ENCODE assay signal across 9 mouse cellular contexts in genomic region chr2:51139218-51139911, GRCm38 (mm10). TPM values are rescaled to one million over a fixed set of nuclear protein-coding genes. Genes with fewer than 3 reads are reported as not detected.
DNase-seq lines count a peak whose midpoint lies in the region; ATAC-seq and TF ChIP-seq lines count a peak whose summit lies in the region.
"Had no signal": no experiment of that assay in that cellular context is flagged by ENCODE, and none has a peak within 500 bp of the region (broad histone marks: within the 10 kb centered on the region; RNA-seq: fewer than 3 reads in every experiment).

No protein-coding gene starts in this region.

- H3K9ac ChIP-seq in intestine, postnatal 0 days (ENCODE audit: low read depth, low read length) = no peak overlapping the region
- no peak overlapping the region for H3K9ac ChIP-seq in liver, postnatal 0 days (replicated peaks)

- TF ChIP-seq POLR2A in lung, adult 2 months (IDR thresholded peaks at IDR 0.05; ENCODE audit: borderline replicate concordance, extremely low read depth, low read depth, low read length) = no peak
- TF ChIP-seq POLR2A in small intestine, adult 2 months (IDR thresholded peaks at IDR 0.05; ENCODE audit: low read depth, low read length) = no peak

- H3K9me3 ChIP-seq in intestine, postnatal 0 days (ENCODE audit: control insufficient read depth) = no peaks in the 10 kb centered on the region
- no peaks in the 10 kb centered on the region for H3K9me3 ChIP-seq in liver, postnatal 0 days (ENCODE audit: low read length)

- H3K27ac ChIP-seq in intestine, postnatal 0 days (ENCODE audit: low read depth, low read length) = peak overlapping the region; percentile 80
- H3K27ac ChIP-seq in liver, postnatal 0 days (ENCODE audit: low read depth) = peak overlapping the region; percentile 69
- H3K27ac ChIP-seq in small intestine, adult 2 months (ENCODE audit: insufficient read depth, low read depth, low read length) = peak overlapping the region; percentile 78

- H3K4me2 ChIP-seq in intestine, postnatal 0 days (replicated peaks; ENCODE audit: low read depth) = peak overlapping the region; percentile 55
- H3K4me2 ChIP-seq in liver, postnatal 0 days (ENCODE audit: low read depth, low read length) = peak overlapping the region; percentile 57

- peaks cover 8% of the 10 kb centered on the region for H3K4me1 ChIP-seq in lung, adult 2 months (ENCODE audit: control insufficient read depth, insufficient read depth, low read length)
- H3K4me1 ChIP-seq in intestine, postnatal 0 days (replicated peaks; ENCODE audit: control insufficient read depth, insufficient read depth, low read length) = peaks cover 44% of the 10 kb centered on the region
- peaks cover 28% of the 10 kb centered on the region for H3K4me1 ChIP-seq in liver, postnatal 0 days (ENCODE audit: insufficient read depth)
- peaks cover 35% of the 10 kb centered on the region; the same call in 1 of the 2 replicates for H3K4me1 ChIP-seq in small intestine, adult 2 months (ENCODE audit: control insufficient read depth, insufficient read depth, insufficient read length, low read length)

- no peak for TF ChIP-seq EP300 in liver, postnatal 0 days (IDR thresholded peaks at IDR 0.05; ENCODE audit: low read depth)

- H3K4me3 ChIP-seq in lung, adult 2 months (replicated peaks; ENCODE audit: extremely low read depth, low read depth, low read length) = no peak overlapping the region
- no peak overlapping the region for H3K4me3 ChIP-seq in intestine, postnatal 0 days (ENCODE audit: low read depth, low read length)
- H3K4me3 ChIP-seq in liver, postnatal 0 days (ENCODE audit: low read depth, low read length) = no peak overlapping the region
- no peak overlapping the region for H3K4me3 ChIP-seq in small intestine, adult 2 months (ENCODE audit: low read depth, low read length)

- peak; percentile 34 to 53 for DNase-seq in lung, adult 18-20 months
- DNase-seq in lung, adult 2 months = no peak
- DNase-seq in heart, adult 11 months = peak; percentile 97
- peak; percentile 56 for DNase-seq in liver, postnatal 0 days
- DNase-seq in layer of hippocampus, postnatal 36 days = no peak
- no peak for DNase-seq in spleen, postnatal 4 days (ENCODE audit: low spot score in 2 of 2)

- no peak for TF ChIP-seq CTCF in lung, adult 2 months (IDR thresholded peaks at IDR 0.05; ENCODE audit: insufficient read depth, low read length)
- 0 out of 2 replicates have a peak, but pooled peaks have one; percentile 1 for TF ChIP-seq CTCF in intestine, postnatal 0 days (IDR thresholded peaks at IDR 0.05; ENCODE audit: low read depth)
- no peak for TF ChIP-seq CTCF in liver, postnatal 0 days (IDR thresholded peaks at IDR 0.05; ENCODE audit: low read depth)
- no peak for TF ChIP-seq CTCF in small intestine, adult 2 months (IDR thresholded peaks at IDR 0.05; ENCODE audit: extremely low read depth, insufficient read length, insufficient replicate concordance, low read depth, low read length)

- 64% methylated on average over 5 of the region's 5 CpGs for WGBS in lung, adult 2 months
- 29% methylated on average over 5 of the region's 5 CpGs for WGBS in intestine, postnatal 0 days
- 47% methylated on average over 5 of the region's 5 CpGs for WGBS in liver, postnatal 0 days (ENCODE audit: insufficient replicate concordance)
- 21% methylated on average over 5 of the region's 5 CpGs for WGBS in small intestine, adult 2 months

- peaks cover 14% of the 10 kb centered on the region for H3K36me3 ChIP-seq in intestine, postnatal 0 days (ENCODE audit: control insufficient read depth, insufficient read depth)
- H3K36me3 ChIP-seq in liver, postnatal 0 days (replicated peaks; ENCODE audit: insufficient read depth, low read length) = peaks cover 3% of the 10 kb centered on the region; the same call in 1 of the 2 replicates
- peaks cover 17% of the 10 kb centered on the region for H3K36me3 ChIP-seq in small intestine, adult 2 months (ENCODE audit: control insufficient read depth, insufficient read depth, low read length)

- H3K27me3 ChIP-seq in intestine, postnatal 0 days (replicated peaks; ENCODE audit: control insufficient read depth, insufficient read depth, low read length) = no peaks in the 10 kb centered on the region
- H3K27me3 ChIP-seq in liver, postnatal 0 days (ENCODE audit: insufficient read depth, low read length) = no peaks in the 10 kb centered on the region
- no peaks in the 10 kb centered on the region for H3K27me3 ChIP-seq in small intestine, adult 2 months (ENCODE audit: control insufficient read depth, insufficient read depth, low read length)
- H3K27me3 ChIP-seq: CH12.LX had no signal

- peak; percentile 55 for ATAC-seq in intestine, postnatal 0 days
- ATAC-seq in liver, postnatal 0 days = peak; percentile 85

RNA-seq across cellular contexts. Expression of gene Rnd3, which starts 9.5 kb away (rescaled TPM):
- polyA plus RNA-seq in lung, adult 2 months (2012; rRNA removed) = 1.3 and 4.3 TPM in 2 replicates
- 16.5 and 18.1 TPM in 2 replicates for polyA plus RNA-seq in intestine, postnatal 0 days (2015; fragmentation: Nextera tagmentation; extraction: Ambion mirVana)
- polyA plus RNA-seq in liver, postnatal 0 days (2015; fragmentation: Nextera tagmentation; extraction: Ambion mirVana) = 12.1 and 13.6 TPM in 2 replicates
- 0.42 and 0.62 TPM in 2 replicates for polyA plus RNA-seq in small intestine, adult 2 months (2012; rRNA removed)
- 10 to 100 TPM; 12.7 to 14.4 TPM for total RNA-seq in layer of hippocampus, postnatal 36 days (2021)

Comparison
In these comparisons a context has a peak if more than half of its experiments do, and no peak if none do; other contexts are left out.
1. DNase-seq: peak in lung, adult 18-20 months (2 of 2), heart, adult 11 months (single experiment) and liver, postnatal 0 days (single experiment); none in lung, adult 2 months (single experiment), layer of hippocampus, postnatal 36 days (0 of 2) and spleen, postnatal 4 days (0 of 2).
2. Peak in every context shown above with its lines, with median percentiles within 50 percentile points of each other: H3K27ac ChIP-seq.